Mouse (Mus musculus): Measurements from ENCODE around the gene Tent4b. TPM values are rescaled to one million over a fixed set of nuclear protein-coding genes. Genes with fewer than 3 reads are reported as not detected.

Tent4b gene
- polyA plus RNA-seq, 1 experiment from 2014 or later, result 14.5 TPM

GRCm38 (mm10) chr8:88244298-88244697, 45.3 kb downstream of the Tent4b start:
- H3K27ac ChIP-seq (ENCODE audit: low read depth, low read length), result no peak overlapping the region

GRCm38 (mm10) chr8:88252791-88253190, 53.8 kb downstream of the Tent4b start:
- no peak overlapping the region for H3K9ac ChIP-seq (ENCODE audit: low read depth, low read length)
- H3K4me3 ChIP-seq (ENCODE audit: low read depth, low read length), result no peak overlapping the region
- H3K9me3 ChIP-seq (ENCODE audit: control insufficient read depth, low read length), result no peaks in the 10 kb centered on the region
- DNase-seq (ENCODE audit: low spot score) (peak; percentile 60), ATAC-seq (ENCODE audit: low FRiP score) (no peak)
- WGBS, result 77% methylated on average over 3 of the region's 3 CpGs
- no peaks in the 10 kb centered on the region for H3K36me3 ChIP-seq (ENCODE audit: control insufficient read depth, insufficient read depth, low read length)
- no peaks in the 10 kb centered on the region for H3K27me3 ChIP-seq (ENCODE audit: control insufficient read depth, insufficient read depth, low read length)
- H3K4me1 ChIP-seq (replicated peaks; ENCODE audit: control insufficient read depth, insufficient read depth, low read length), result no peaks in the 10 kb centered on the region
- H3K27ac ChIP-seq (ENCODE audit: low read depth, low read length), result no peak overlapping the region
- no peak overlapping the region for H3K4me2 ChIP-seq (replicated peaks; ENCODE audit: low read depth, low read length)

More at GRCm38 (mm10) chr8:88244298-88244697, 45.3 kb downstream of the Tent4b start:
- Histone ChIP-seq H3K4me2 (replicated peaks; ENCODE audit: low read depth, low read length) (no peak overlapping the region), H3K9ac (ENCODE audit: low read depth, low read length) (no peak overlapping the region), H3K36me3 (ENCODE audit: control insufficient read depth, insufficient read depth, low read length) (no peaks in the 10 kb centered on the region; the same call in 1 of the 2 replicates), H3K4me1 (replicated peaks; ENCODE audit: control insufficient read depth, insufficient read depth, low read length) (no peaks in the 10 kb centered on the region), H3K27me3 (ENCODE audit: control insufficient read depth, insufficient read depth, low read length) (no peaks in the 10 kb centered on the region), H3K4me3 (ENCODE audit: low read depth, low read length) (no peak overlapping the region), H3K9me3 (ENCODE audit: control insufficient read depth, low read length) (no peaks in the 10 kb centered on the region)
- DNase-seq (ENCODE audit: low spot score), result peak; percentile 58
- no peak for ATAC-seq (ENCODE audit: low FRiP score)
- 84% methylated on average over 4 of the region's 4 CpGs for WGBS

GRCm38 (mm10) chr8:88254957-88255356, 55.9 kb downstream of the Tent4b start:
- H3K27me3 ChIP-seq (ENCODE audit: control insufficient read depth, insufficient read depth, low read length), result no peaks in the 10 kb centered on the region
- 88% methylated on average over 7 of the region's 7 CpGs for WGBS
- DNase-seq (ENCODE audit: low spot score) (no peak), ATAC-seq (ENCODE audit: low FRiP score) (no peak)
- H3K4me2 ChIP-seq (replicated peaks; ENCODE audit: low read depth, low read length), result no peak overlapping the region
- no peaks in the 10 kb centered on the region for H3K9me3 ChIP-seq (ENCODE audit: control insufficient read depth, low read length)
- H3K36me3 ChIP-seq (ENCODE audit: control insufficient read depth, insufficient read depth, low read length), result no peaks in the 10 kb centered on the region
- no peak overlapping the region for H3K9ac ChIP-seq (ENCODE audit: low read depth, low read length)
- H3K4me1 ChIP-seq (replicated peaks; ENCODE audit: control insufficient read depth, insufficient read depth, low read length), result no peaks in the 10 kb centered on the region
- no peak overlapping the region for H3K4me3 ChIP-seq (ENCODE audit: low read depth, low read length)
- no peak overlapping the region for H3K27ac ChIP-seq (ENCODE audit: low read depth, low read length)

- Histone ChIP-seq H3K4me1 (replicated peaks; ENCODE audit: control insufficient read depth, insufficient read depth, low read length) (no peaks in the 10 kb centered on the region), H3K4me2 (replicated peaks; ENCODE audit: low read depth, low read length) (no peak overlapping the region), H3K27ac (ENCODE audit: low read depth, low read length) (no peak overlapping the region), H3K27me3 (ENCODE audit: control insufficient read depth, insufficient read depth, low read length) (no peaks in the 10 kb centered on the region), H3K4me3 (ENCODE audit: low read depth, low read length) (no peak overlapping the region), H3K9me3 (ENCODE audit: control insufficient read depth, low read length) (no peaks in the 10 kb centered on the region), H3K36me3 (ENCODE audit: control insufficient read depth, insufficient read depth, low read length) (no peaks in the 10 kb centered on the region), H3K9ac (ENCODE audit: low read depth, low read length) (no peak overlapping the region)
- DNase-seq (ENCODE audit: low spot score) (no peak), ATAC-seq (ENCODE audit: low FRiP score) (no peak)
- 48% methylated on average over 6 of the region's 6 CpGs for WGBS
Observed at GRCm38 (mm10) chr8:88258024-88258423, 59.0 kb downstream of the Tent4b start.

GRCm38 (mm10) chr8:88258544-88258943, 59.5 kb downstream of the Tent4b start:
- Histone ChIP-seq H3K27ac (ENCODE audit: low read depth, low read length) (no peak overlapping the region), H3K27me3 (ENCODE audit: control insufficient read depth, insufficient read depth, low read length) (no peaks in the 10 kb centered on the region), H3K4me1 (replicated peaks; ENCODE audit: control insufficient read depth, insufficient read depth, low read length) (no peaks in the 10 kb centered on the region), H3K9ac (ENCODE audit: low read depth, low read length) (no peak overlapping the region), H3K4me3 (ENCODE audit: low read depth, low read length) (no peak overlapping the region), H3K9me3 (ENCODE audit: control insufficient read depth, low read length) (no peaks in the 10 kb centered on the region), H3K4me2 (replicated peaks; ENCODE audit: low read depth, low read length) (no peak overlapping the region), H3K36me3 (ENCODE audit: control insufficient read depth, insufficient read depth, low read length) (no peaks in the 10 kb centered on the region)
- DNase-seq (ENCODE audit: low spot score) (no peak), ATAC-seq (ENCODE audit: low FRiP score) (no peak)
- 83% methylated on average over 11 of the region's 11 CpGs for WGBS

GRCm38 (mm10) chr8:88260466-88260980, 61.5 kb downstream of the Tent4b start:
- H3K27ac ChIP-seq (ENCODE audit: low read depth, low read length), result no peak overlapping the region
- H3K27me3 ChIP-seq (ENCODE audit: control insufficient read depth, insufficient read depth, low read length), result no peaks in the 10 kb centered on the region
- no peak for ATAC-seq (ENCODE audit: low FRiP score)
- no peak overlapping the region for H3K4me2 ChIP-seq (replicated peaks; ENCODE audit: low read depth, low read length)
- no peaks in the 10 kb centered on the region for H3K4me1 ChIP-seq (replicated peaks; ENCODE audit: control insufficient read depth, insufficient read depth, low read length)
- no peaks in the 10 kb centered on the region for H3K36me3 ChIP-seq (ENCODE audit: control insufficient read depth, insufficient read depth, low read length)
- WGBS, result 93% methylated on average over 7 of the region's 7 CpGs
- no peaks in the 10 kb centered on the region for H3K9me3 ChIP-seq (ENCODE audit: control insufficient read depth, low read length)
- no peak overlapping the region for H3K4me3 ChIP-seq (ENCODE audit: low read depth, low read length)
- no peak overlapping the region for H3K9ac ChIP-seq (ENCODE audit: low read depth, low read length)
- no peak for DNase-seq (ENCODE audit: low spot score)

GRCm38 (mm10) chr8:88262831-88263635, 64.0 kb downstream of the Tent4b start:
- no peak for ATAC-seq (ENCODE audit: low FRiP score)
- Histone ChIP-seq H3K27me3 (ENCODE audit: control insufficient read depth, insufficient read depth, low read length) (no peaks in the 10 kb centered on the region), H3K9ac (ENCODE audit: low read depth, low read length) (no peak overlapping the region), H3K4me3 (ENCODE audit: low read depth, low read length) (no peak overlapping the region), H3K9me3 (ENCODE audit: control insufficient read depth, low read length) (no peaks in the 10 kb centered on the region), H3K4me2 (replicated peaks; ENCODE audit: low read depth, low read length) (no peak overlapping the region), H3K4me1 (replicated peaks; ENCODE audit: control insufficient read depth, insufficient read depth, low read length) (no peaks in the 10 kb centered on the region), H3K27ac (ENCODE audit: low read depth, low read length) (no peak overlapping the region), H3K36me3 (ENCODE audit: control insufficient read depth, insufficient read depth, low read length) (no peaks in the 10 kb centered on the region)
- WGBS, result 48% methylated on average over 14 of the region's 14 CpGs
- DNase-seq (ENCODE audit: low spot score), result no peak

- no peaks in the 10 kb centered on the region for H3K27me3 ChIP-seq (ENCODE audit: control insufficient read depth, insufficient read depth, low read length)
- ATAC-seq (ENCODE audit: low FRiP score) (no peak), DNase-seq (ENCODE audit: low spot score) (peak; percentile 51)
- H3K36me3 ChIP-seq (ENCODE audit: control insufficient read depth, insufficient read depth, low read length), result no peaks in the 10 kb centered on the region
- H3K4me1 ChIP-seq (replicated peaks; ENCODE audit: control insufficient read depth, insufficient read depth, low read length), result no peaks in the 10 kb centered on the region
- no peak overlapping the region for H3K4me3 ChIP-seq (ENCODE audit: low read depth, low read length)
- no peaks in the 10 kb centered on the region for H3K9me3 ChIP-seq (ENCODE audit: control insufficient read depth, low read length)
- no peak overlapping the region for H3K9ac ChIP-seq (ENCODE audit: low read depth, low read length)
- WGBS, result 24% methylated on average over 2 of the region's 2 CpGs
- no peak overlapping the region for H3K27ac ChIP-seq (ENCODE audit: low read depth, low read length)
- no peak overlapping the region for H3K4me2 ChIP-seq (replicated peaks; ENCODE audit: low read depth, low read length)
Observed at GRCm38 (mm10) chr8:88265511-88265910, 66.5 kb downstream of the Tent4b start.

Data from hindbrain, embryonic 11.5 days (tissue).